Mouse (Mus musculus): ENCODE data around the gene Olfr1302. TPM values are rescaled to one million over a fixed set of nuclear protein-coding genes. Genes with fewer than 3 reads are reported as not detected.

The Olfr1302 gene
- not detected for polyA plus RNA-seq (2014; fragmentation: Illumina TruSeq; extraction: RNeasy Lipid Tissue Mini Kit (QIAGEN cat#74804); ENCODE audit: low read depth, low replicate concordance)

DNA sequence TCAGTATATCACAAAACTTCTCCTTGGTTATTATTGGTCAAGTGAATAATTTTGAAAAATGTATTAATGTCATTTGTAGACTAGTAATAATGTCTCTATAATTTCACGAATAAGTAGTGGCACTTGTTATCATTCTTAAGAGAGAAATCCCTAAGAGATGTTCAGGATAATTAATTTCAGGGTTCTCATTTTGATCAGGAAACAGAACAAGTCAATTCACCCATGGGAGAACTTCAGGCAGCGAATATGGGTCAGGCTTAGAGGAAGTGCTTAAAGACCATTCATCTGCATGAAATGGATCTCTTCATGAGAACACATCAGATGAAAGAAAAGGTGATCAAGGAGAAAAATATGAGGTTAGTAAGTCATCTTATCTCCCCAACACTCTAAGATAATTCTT lies at the start of gene Olfr1302:
Gene Olfr1302, plus strand, starts transcription at position 301 of the 400 bp plus-strand sequence.

DNA sequence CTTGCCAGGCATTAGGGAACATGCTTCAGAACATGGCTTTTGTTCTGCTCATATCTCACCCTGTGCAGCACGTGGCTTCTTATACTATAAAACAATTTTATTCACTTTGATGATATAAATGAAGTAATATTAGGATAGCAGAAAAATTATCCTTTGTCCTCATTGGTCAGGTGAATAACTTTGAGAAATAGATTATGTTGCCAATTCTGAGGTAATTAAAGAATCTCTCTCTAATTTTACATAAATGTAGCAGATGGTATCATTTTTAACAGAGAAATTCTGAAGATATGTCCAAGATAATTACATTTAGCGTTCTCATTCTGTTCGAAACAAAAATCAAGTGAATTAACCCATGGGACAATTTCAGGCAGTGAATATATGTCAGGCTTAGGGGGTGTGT lies 26.5 kb upstream of the Olfr1302 start, which contains the start of gene Olfr1301:
Gene Olfr1301, plus strand, starts transcription at position 301 of the 400 bp plus-strand sequence.

GRCm38 (mm10) chr2:111820240-111820639 lies 43.0 kb downstream of the Olfr1302 start, which contains the start of gene Olfr1303:
Olfr1303 (minus strand) TSS chr2:111820340.

Other genes starting within 250 kb of the Olfr1302 start
- gene Olfr1294, start 237.1 kb upstream of the Olfr1302 start, polyA plus RNA-seq (2014; fragmentation: Illumina TruSeq; extraction: RNeasy Lipid Tissue Mini Kit (QIAGEN cat#74804); ENCODE audit: low read depth, low replicate concordance) = not detected
- gene Olfr1295, start 207.7 kb upstream of the Olfr1302 start, polyA plus RNA-seq (2014; fragmentation: Illumina TruSeq; extraction: RNeasy Lipid Tissue Mini Kit (QIAGEN cat#74804); ENCODE audit: low read depth, low replicate concordance) = not detected
- not detected for gene Olfr1297, start 150.9 kb upstream of the Olfr1302 start, polyA plus RNA-seq (2014; fragmentation: Illumina TruSeq; extraction: RNeasy Lipid Tissue Mini Kit (QIAGEN cat#74804); ENCODE audit: low read depth, low replicate concordance)
- not detected for gene Olfr1298, start 128.2 kb upstream of the Olfr1302 start, polyA plus RNA-seq (2014; fragmentation: Illumina TruSeq; extraction: RNeasy Lipid Tissue Mini Kit (QIAGEN cat#74804); ENCODE audit: low read depth, low replicate concordance)
- gene Olfr1299, start 116.0 kb upstream of the Olfr1302 start, polyA plus RNA-seq (2014; fragmentation: Illumina TruSeq; extraction: RNeasy Lipid Tissue Mini Kit (QIAGEN cat#74804); ENCODE audit: low read depth, low replicate concordance) = not detected
- not detected for gene Olfr1301, start 26.4 kb upstream of the Olfr1302 start, polyA plus RNA-seq (2014; fragmentation: Illumina TruSeq; extraction: RNeasy Lipid Tissue Mini Kit (QIAGEN cat#74804); ENCODE audit: low read depth, low replicate concordance)
- not detected for gene Olfr1303, start 42.9 kb downstream of the Olfr1302 start, polyA plus RNA-seq (2014; fragmentation: Illumina TruSeq; extraction: RNeasy Lipid Tissue Mini Kit (QIAGEN cat#74804); ENCODE audit: low read depth, low replicate concordance)
- gene Olfr1305, start 99.7 kb downstream of the Olfr1302 start, polyA plus RNA-seq (2014; fragmentation: Illumina TruSeq; extraction: RNeasy Lipid Tissue Mini Kit (QIAGEN cat#74804); ENCODE audit: low read depth, low replicate concordance) = not detected
- not detected for gene Olfr1306, start 138.8 kb downstream of the Olfr1302 start, polyA plus RNA-seq (2014; fragmentation: Illumina TruSeq; extraction: RNeasy Lipid Tissue Mini Kit (QIAGEN cat#74804); ENCODE audit: low read depth, low replicate concordance)
- gene Olfr1307, start 172.0 kb downstream of the Olfr1302 start, polyA plus RNA-seq (2014; fragmentation: Illumina TruSeq; extraction: RNeasy Lipid Tissue Mini Kit (QIAGEN cat#74804); ENCODE audit: low read depth, low replicate concordance) = not detected
- gene Olfr1308, start 187.5 kb downstream of the Olfr1302 start, polyA plus RNA-seq (2014; fragmentation: Illumina TruSeq; extraction: RNeasy Lipid Tissue Mini Kit (QIAGEN cat#74804); ENCODE audit: low read depth, low replicate concordance) = not detected
- not detected for gene Olfr1309, start 212.9 kb downstream of the Olfr1302 start, polyA plus RNA-seq (2014; fragmentation: Illumina TruSeq; extraction: RNeasy Lipid Tissue Mini Kit (QIAGEN cat#74804); ENCODE audit: low read depth, low replicate concordance)
- gene Olfr1310, start 235.3 kb downstream of the Olfr1302 start, polyA plus RNA-seq (2014; fragmentation: Illumina TruSeq; extraction: RNeasy Lipid Tissue Mini Kit (QIAGEN cat#74804); ENCODE audit: low read depth, low replicate concordance) = not detected
- not detected for gene Olfr1311, start 247.0 kb downstream of the Olfr1302 start, polyA plus RNA-seq (2014; fragmentation: Illumina TruSeq; extraction: RNeasy Lipid Tissue Mini Kit (QIAGEN cat#74804); ENCODE audit: low read depth, low replicate concordance)